Mouse (Mus musculus) left cerebral cortex, adult 2 months (tissue): ENCODE results near the gene Laptm5. TPM values are rescaled to one million over a fixed set of nuclear protein-coding genes. Genes with fewer than 3 reads are reported as not detected.
A peak's percentile ranks its signal among the peaks of the same experiment; 100 is the strongest.

ENCODE experiments used
- DNase-seq, 2 experiments: peaks; one replicate each; pipeline ENCODE4 v3.0.0; 2021 to 2022; ENCODE audit warnings: low spot score in 2 of 2, mixed read lengths in 1 of 2; ENCODE audit errors: extremely low spot score in 1 of 2
- H3K27ac ChIP-seq: fragments of 200-600 bp; 2 replicates; pipeline ENCODE4 v1.8.1; 2022
- H3K4me3 ChIP-seq: fragments of 200-600 bp; 2 replicates; pipeline ENCODE4 v1.8.1; 2022
- CTCF ChIP-seq: fragments of 200-600 bp; IDR thresholded peaks from 2 replicates; pipeline ENCODE4 v1.8.1; 2022; ENCODE audit warnings: antibody characterized with exemption, mild to moderate bottlenecking, moderate library complexity
- intact Hi-C: fragments of 180-260 bp; cut with DNase I; formaldehyde crosslinking; loops from one replicate; pipeline ENCODE4 v1.15.1; 2025
- total RNA-seq, 2 experiments: library from RNA; stranded (reverse); gene quantifications; 2 replicates each; pipeline ENCODE4 v1.2.3; 2021

The Laptm5 gene
- total RNA-seq, 2 experiments from 2014 or later: 32.1 to 33.9 TPM

DNA sequence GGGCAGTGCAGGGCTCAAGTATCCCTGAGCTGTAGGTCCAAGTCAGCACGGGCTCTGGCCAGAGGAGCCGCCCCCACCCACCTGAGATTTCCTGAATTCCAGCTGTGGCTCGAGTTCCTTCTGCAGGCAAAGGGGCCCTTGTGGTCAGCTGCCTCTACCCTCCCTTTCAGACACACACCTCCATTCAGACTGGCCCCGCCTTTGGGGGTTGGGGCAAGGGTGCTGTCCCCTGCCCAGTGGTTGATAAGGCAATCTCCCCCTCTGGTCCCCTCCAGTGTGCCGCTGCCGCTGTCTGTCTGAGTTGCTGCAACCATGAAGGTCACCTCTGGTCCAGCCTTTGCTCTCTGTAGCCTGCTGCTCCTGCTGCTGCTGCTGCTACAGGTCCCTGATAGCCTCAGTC, 31.2 kb downstream of the Laptm5 start, which contains the start of gene Matn1:
TSS of gene Matn1 (plus strand) at position 274 of the 400 bp plus-strand sequence.
- H3K4me3 ChIP-seq: no peak within 1 kb of the TSS
- TF ChIP-seq CTCF: no peak
- intact Hi-C loops: no loop called here
- DNase-seq: no peak
- H3K27ac ChIP-seq: no peak within 1 kb of the TSS

GRCm38 (mm10) chr4:130944779-130945178, 31.9 kb downstream of the Laptm5 start:
- no peak for DNase-seq
- H3K27ac ChIP-seq: no peak overlapping the region
- intact Hi-C loops: no loop called here
- no peak overlapping the region for H3K4me3 ChIP-seq
- no peak for TF ChIP-seq CTCF

- no peak for DNase-seq
- peak; percentile 90 for TF ChIP-seq CTCF
- Histone ChIP-seq H3K27ac (no peak overlapping the region), H3K4me3 (no peak overlapping the region)
- intact Hi-C loops: loop anchor here (1.0 to 2.0 kb wide), 3 partner anchors 51 to 208 kb away; no protein-coding TSS in a partner anchor
Observed at GRCm38 (mm10) chr4:130947094-130947647, 34.2 kb downstream of the Laptm5 start.

DNA sequence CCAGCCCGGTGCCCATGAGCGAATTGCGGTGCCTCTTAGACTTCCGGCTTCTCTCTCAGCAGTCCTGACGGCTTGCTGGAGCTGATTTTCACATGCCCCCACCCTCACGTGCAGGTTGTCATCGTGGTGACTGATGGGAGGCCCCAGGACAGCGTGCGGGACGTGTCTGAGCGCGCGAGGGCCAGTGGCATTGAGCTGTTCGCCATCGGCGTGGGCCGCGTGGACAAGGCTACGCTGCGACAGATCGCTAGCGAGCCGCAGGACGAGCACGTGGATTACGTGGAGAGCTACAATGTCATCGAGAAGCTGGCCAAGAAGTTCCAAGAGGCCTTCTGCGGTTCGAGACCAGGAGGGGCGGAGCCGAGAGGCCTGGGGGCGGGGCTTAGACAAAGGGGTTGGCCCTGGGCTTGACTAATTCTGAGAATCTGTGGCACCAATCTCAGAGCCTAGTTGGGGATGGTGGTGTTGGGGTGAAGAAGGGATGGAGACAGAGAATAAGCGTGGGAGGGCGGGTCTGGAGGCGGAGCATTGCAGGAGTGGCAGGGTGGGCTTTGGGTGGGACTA, 37.0 kb downstream of the Laptm5 start:
- intact Hi-C loops: no loop called here
- TF ChIP-seq CTCF: no peak
- H3K27ac ChIP-seq: no peak overlapping the region
- H3K4me3 ChIP-seq: no peak overlapping the region
- no peak for DNase-seq

GRCm38 (mm10) chr4:130952531-130952930, 39.6 kb downstream of the Laptm5 start:
- intact Hi-C loops: no loop called here
- peak in 1 of 2 experiments; percentile 49 for DNase-seq
- peak; percentile 57 for TF ChIP-seq CTCF
- Histone ChIP-seq H3K4me3 (no peak overlapping the region), H3K27ac (no peak overlapping the region)

GRCm38 (mm10) chr4:130957156-130957555, 44.2 kb downstream of the Laptm5 start:
- Histone ChIP-seq H3K4me3 (no peak overlapping the region), H3K27ac (no peak overlapping the region)
- intact Hi-C loops: no loop called here
- DNase-seq: no peak
- TF ChIP-seq CTCF: no peak

DNA sequence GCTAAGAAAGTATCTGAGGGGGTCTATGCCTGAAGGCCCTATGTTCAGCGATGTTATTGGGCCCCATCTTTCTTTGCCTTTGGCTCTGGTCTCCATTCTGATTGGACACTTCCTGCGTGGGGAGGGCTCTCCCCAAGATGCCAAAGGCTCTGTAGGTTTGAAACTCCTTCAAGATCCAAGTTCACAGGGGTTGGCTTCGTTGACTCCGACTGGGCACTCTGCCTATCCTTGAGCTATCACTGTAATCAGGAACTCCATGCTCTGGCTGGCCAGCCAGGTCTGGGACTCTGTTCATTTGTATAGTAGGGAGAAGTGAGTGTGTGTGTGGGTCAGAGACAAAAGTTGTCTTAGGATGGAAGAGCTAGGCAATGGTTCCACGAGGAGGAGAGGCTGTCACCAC, 45.9 kb downstream of the Laptm5 start:
- intact Hi-C loops: no loop called here
- DNase-seq: no peak
- no peak overlapping the region for H3K4me3 ChIP-seq
- TF ChIP-seq CTCF: no peak
- no peak overlapping the region for H3K27ac ChIP-seq

DNA sequence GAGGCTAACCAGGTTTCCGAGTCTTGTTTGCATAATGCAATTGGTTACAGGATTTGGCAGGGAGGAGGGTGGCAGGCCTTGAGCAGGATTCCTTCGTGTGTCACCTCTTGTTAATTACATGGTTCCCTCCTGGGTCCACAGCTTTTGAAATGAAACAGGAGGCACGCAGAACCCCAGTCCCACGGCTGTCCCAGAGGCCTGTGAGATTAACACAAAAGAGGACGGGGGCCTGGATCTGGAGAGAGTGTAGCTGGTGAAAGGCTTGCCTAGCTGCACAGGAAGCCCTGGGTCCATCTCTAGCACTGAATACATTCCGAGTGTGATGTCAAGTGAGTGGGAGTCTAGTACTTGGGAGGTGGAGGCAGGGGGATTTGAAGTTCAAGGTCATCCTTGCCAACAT, 46.8 kb downstream of the Laptm5 start:
- Histone ChIP-seq H3K27ac (no peak overlapping the region), H3K4me3 (no peak overlapping the region)
- DNase-seq: no peak
- intact Hi-C loops: loop anchor here (1.0 to 10.0 kb wide), 5 partner anchors 293 to 879 kb away; partner anchors contain the start of gene Ptpru
- no peak for TF ChIP-seq CTCF

DNA sequence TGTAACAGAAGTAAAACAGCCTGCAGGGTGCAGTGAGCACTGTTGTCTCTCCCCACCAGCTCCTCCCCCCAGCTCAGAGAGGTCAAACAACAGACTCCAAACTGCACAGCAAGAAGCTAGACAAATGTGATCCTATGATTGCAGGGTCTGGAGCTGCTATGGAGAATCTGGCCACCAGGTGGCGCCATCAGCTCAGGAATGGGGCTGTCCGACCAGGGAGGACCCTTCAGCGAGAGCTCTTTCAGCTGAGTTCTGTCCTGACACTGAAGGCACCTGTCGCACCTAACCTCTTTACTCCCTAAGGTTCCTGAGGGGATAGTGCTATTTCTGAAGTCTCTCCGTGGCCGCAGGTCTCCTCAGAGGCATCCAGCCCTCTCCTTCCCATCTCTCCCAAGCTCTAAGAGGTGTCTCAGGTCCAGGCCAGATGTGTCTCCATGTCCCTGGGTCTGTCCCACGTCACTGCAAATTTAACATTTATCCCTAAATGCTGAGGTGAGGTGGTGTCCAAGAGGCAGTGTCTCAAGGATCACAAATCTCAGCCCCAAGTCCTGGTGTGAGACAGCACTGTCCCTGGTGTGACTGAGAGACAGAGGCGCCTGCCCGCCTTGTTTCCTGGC, 47.3 kb downstream of the Laptm5 start:
- Histone ChIP-seq H3K4me3 (no peak overlapping the region), H3K27ac (no peak overlapping the region)
- intact Hi-C loops: loop anchor here (1.0 to 10.0 kb wide), 5 partner anchors 293 to 878 kb away; partner anchors contain the start of gene Ptpru
- DNase-seq: peak; percentile 83 to 92
- TF ChIP-seq CTCF: peak; percentile 97

GRCm38 (mm10) chr4:130971278-130971677, 58.4 kb downstream of the Laptm5 start:
- peak; percentile 21; the same call in 1 of the 2 replicates for TF ChIP-seq CTCF
- Histone ChIP-seq H3K27ac (no peak overlapping the region), H3K4me3 (no peak overlapping the region)
- DNase-seq: no peak
- intact Hi-C loops: no loop called here

DNA sequence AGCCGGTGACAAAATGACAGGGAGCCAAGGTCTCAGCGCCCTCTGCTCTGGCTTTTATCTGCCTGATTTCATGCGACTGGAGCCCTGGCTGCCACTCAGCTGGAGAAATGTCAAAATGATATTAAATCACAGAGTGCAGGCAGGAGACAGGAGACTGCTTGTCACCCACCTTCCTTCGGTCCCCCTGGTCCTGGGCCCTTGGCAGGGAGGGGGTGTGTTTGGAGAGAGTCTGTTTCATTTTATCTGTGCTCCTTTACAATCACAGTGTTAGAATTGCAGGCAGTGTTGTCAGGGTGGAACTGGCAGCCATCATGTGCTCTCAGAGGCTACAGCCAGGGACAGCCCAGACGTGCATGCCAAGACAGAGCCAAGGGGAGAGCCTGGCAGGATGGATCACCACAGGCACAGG, 59.5 kb downstream of the Laptm5 start:
- H3K27ac ChIP-seq: no peak overlapping the region
- intact Hi-C loops: loop anchor here (2.0 kb wide), 1 partner anchor 42 kb away; no protein-coding TSS in a partner anchor
- DNase-seq: no peak
- no peak overlapping the region for H3K4me3 ChIP-seq
- TF ChIP-seq CTCF: no peak
